Mouse (Mus musculus): ENCODE data around the gene Hoxd10.

DNA sequence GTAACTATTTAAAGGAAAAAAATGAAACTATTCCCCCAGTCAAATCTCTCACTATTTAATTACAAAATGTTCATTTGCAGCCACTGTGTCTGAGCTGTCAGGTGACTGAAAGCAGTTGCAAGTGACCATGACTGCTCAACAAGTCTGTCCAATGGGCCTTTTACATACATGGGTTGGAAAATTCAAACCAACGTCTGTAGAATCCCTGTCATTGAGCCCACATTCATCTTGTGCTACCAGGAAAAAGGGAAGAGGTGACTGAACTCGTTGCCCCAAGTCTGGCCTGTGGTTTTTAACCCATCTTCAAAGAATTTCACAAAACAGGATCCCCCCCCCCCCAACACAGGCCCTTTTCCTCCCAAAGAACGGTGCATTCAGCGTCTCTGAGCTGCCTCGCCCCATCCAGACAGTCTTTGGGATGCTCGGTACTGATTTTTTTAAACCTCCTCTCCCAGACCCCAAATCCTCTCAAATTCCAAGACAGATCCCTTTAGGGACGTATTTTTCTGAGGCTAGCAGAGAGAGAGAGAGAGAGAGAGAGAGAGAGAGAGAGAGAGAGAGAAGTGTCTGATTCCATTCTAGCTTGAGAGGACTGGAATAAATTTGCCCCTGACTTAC is 4.2 kb downstream of the Hoxd10 start:
- TF ChIP-seq POLR2A (IDR thresholded peaks at IDR 0.05; ENCODE audit: insufficient read depth, low read depth, low read length) (no peak), CTCF (IDR thresholded peaks at IDR 0.05) (no peak), EP300 (IDR thresholded peaks at IDR 0.05; ENCODE audit: insufficient read depth, low read depth, low read length) (no peak)

All from heart, adult 2 months (tissue).